Mouse (Mus musculus) liver, adult 2 months (tissue): ENCODE results near the gene Rnf166. TPM values are rescaled to one million over a fixed set of nuclear protein-coding genes. Genes with fewer than 3 reads are reported as not detected.

Experiments
- DNase-seq: peaks from one replicate; pipeline ENCODE4 v3.0.0-alpha.2; 2011; ENCODE audit warnings: low read depth, low spot score; ENCODE audit errors: extremely low read depth
- H3K27ac ChIP-seq: fragments of 200-500 bp; replicated peaks from 2 replicates; pipeline ENCODE4 v1.5.1; 2012; ENCODE audit warnings: low read depth, mild to moderate bottlenecking, control low read depth, inconsistent platforms, low read length; ENCODE audit not compliant: insufficient read depth
- H3K27me3 ChIP-seq: fragments of 200-500 bp; 2 replicates; pipeline ENCODE4 v1.6.1; 2012; ENCODE audit warnings: mild to moderate bottlenecking, moderate library complexity, low read length, inconsistent platforms; ENCODE audit not compliant: control insufficient read depth, insufficient read depth
- H3K36me3 ChIP-seq: fragments of 200-500 bp; 2 replicates; pipeline ENCODE4 v1.6.1; 2012; ENCODE audit warnings: low read length, inconsistent platforms; ENCODE audit not compliant: control insufficient read depth, insufficient read depth
- H3K4me1 ChIP-seq: fragments of 200-500 bp; 2 replicates; pipeline ENCODE4 v1.6.1; 2011; ENCODE audit warnings: low read length; ENCODE audit not compliant: control insufficient read depth, insufficient read depth
- H3K4me3 ChIP-seq: fragments of 200-500 bp; 2 replicates; pipeline ENCODE4 v1.5.1; 2011; ENCODE audit warnings: low read depth, mild to moderate bottlenecking, control low read depth, low read length, moderate library complexity; ENCODE audit not compliant: insufficient read depth
- H3K79me2 ChIP-seq: fragments of 200-500 bp; 2 replicates; pipeline ENCODE4 v1.6.1; 2012; ENCODE audit warnings: inconsistent platforms, mild to moderate bottlenecking, low read length, moderate library complexity; ENCODE audit not compliant: control insufficient read depth, insufficient read depth
- H3K9ac ChIP-seq: fragments of 200-500 bp; 2 replicates; pipeline ENCODE4 v1.6.1; 2012; ENCODE audit warnings: low read depth, mild to moderate bottlenecking, control low read depth, inconsistent platforms, low read length
- CTCF ChIP-seq: fragments of 200-500 bp; IDR thresholded peaks from 2 replicates; pipeline ENCODE4 v1.5.1; 2011; ENCODE audit warnings: low read depth, low read length, control low read depth
- POLR2A ChIP-seq: fragments of 200-500 bp; IDR thresholded peaks from 2 replicates; pipeline ENCODE4 v1.6.1; 2011; ENCODE audit warnings: low read length, control low read depth; ENCODE audit not compliant: insufficient read depth; ENCODE audit errors: extremely low read depth
- WGBS: fragments of 180-500 bp; shearing (Covaris S2); methylation state at CpG from one replicate; pipeline ENCODE4 v1.1.7; 2018; 5-methylcytosine and 5-hydroxymethylcytosine counted together
- polyA plus RNA-seq: library from polyadenylated mRNA; depleted of rRNA; stranded (reverse); fragments of >200 nt; gene quantifications from 2 replicates; pipeline ENCODE4 v1.2.3, GENCODE M21; 2012
- total RNA-seq: library from RNA; depleted of rRNA; stranded (reverse); fragments of >200 nt; gene quantifications from 2 replicates; pipeline ENCODE4 v1.2.3, GENCODE M21; 2014

The Rnf166 gene
- total and polyA plus RNA-seq, 2 experiments: 5.3 to 24.2 TPM

DNA sequence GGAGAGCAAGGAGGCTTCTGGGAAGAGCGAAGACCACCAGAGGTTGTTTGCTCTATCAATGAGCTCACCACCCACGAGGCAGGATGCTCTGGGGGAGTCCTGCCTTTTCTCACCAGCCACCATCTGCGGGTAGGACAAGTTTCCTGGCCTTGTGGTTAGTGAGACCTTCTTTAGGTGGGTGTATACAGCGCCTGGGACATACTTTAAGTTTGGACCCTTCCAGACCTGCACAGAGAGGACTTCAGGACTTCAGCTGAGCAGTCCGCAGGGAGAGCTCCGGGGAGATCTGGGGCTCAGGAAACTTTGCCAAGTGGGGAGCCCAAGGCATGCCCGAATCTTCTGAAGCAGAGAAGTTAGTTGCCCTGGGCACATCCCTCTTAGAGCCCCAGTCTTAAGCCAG lies 15.9 kb downstream of the Rnf166 start:
- H3K79me2 ChIP-seq: no peaks in the 10 kb centered on the region
- H3K4me1 ChIP-seq: peaks cover 15% of the 10 kb centered on the region
- peak overlapping the region; percentile 27; the same call in 1 of the 2 replicates for H3K4me3 ChIP-seq
- 47% methylated on average over 7 of the region's 7 CpGs for WGBS
- no peak overlapping the region for H3K27ac ChIP-seq
- no peaks in the 10 kb centered on the region for H3K36me3 ChIP-seq
- TF ChIP-seq CTCF (no peak), POLR2A (no peak)
- H3K27me3 ChIP-seq: no peaks in the 10 kb centered on the region
- no peak for DNase-seq
- no peak overlapping the region; the same call in 1 of the 2 replicates for H3K9ac ChIP-seq

- 85% methylated on average over 6 of the region's 6 CpGs for WGBS
- TF ChIP-seq POLR2A: no peak
- peak; percentile 36; the same call in 1 of the 2 replicates for TF ChIP-seq CTCF
- Histone ChIP-seq H3K27me3 (no peaks in the 10 kb centered on the region), H3K4me1 (peaks cover 15% of the 10 kb centered on the region), H3K27ac (no peak overlapping the region), H3K36me3 (no peaks in the 10 kb centered on the region), H3K79me2 (no peaks in the 10 kb centered on the region), H3K9ac (no peak overlapping the region), H3K4me3 (no peak overlapping the region)
- no peak for DNase-seq
Observed at GRCm38 (mm10) chr8:122459218-122459900, 16.5 kb downstream of the Rnf166 start.

GRCm38 (mm10) chr8:122457171-122457570 lies 18.7 kb downstream of the Rnf166 start:
- Histone ChIP-seq H3K79me2 (no peaks in the 10 kb centered on the region), H3K36me3 (no peaks in the 10 kb centered on the region), H3K27me3 (no peaks in the 10 kb centered on the region), H3K4me3 (no peak overlapping the region), H3K4me1 (peaks cover 9% of the 10 kb centered on the region), H3K27ac (no peak overlapping the region), H3K9ac (no peak overlapping the region)
- TF ChIP-seq POLR2A (no peak), CTCF (no peak)
- no peak for DNase-seq
- 89% methylated on average over 11 of the region's 11 CpGs for WGBS

- Histone ChIP-seq H3K4me1 (no peaks in the 10 kb centered on the region), H3K79me2 (no peaks in the 10 kb centered on the region), H3K9ac (no peak overlapping the region), H3K27me3 (no peaks in the 10 kb centered on the region), H3K4me3 (no peak overlapping the region), H3K27ac (no peak overlapping the region), H3K36me3 (no peaks in the 10 kb centered on the region)
- TF ChIP-seq CTCF (no peak), POLR2A (no peak)
- WGBS: 76% methylated on average over 6 of the region's 6 CpGs
- DNase-seq: no peak
Observed at GRCm38 (mm10) chr8:122454409-122454808, 21.5 kb downstream of the Rnf166 start.

DNA sequence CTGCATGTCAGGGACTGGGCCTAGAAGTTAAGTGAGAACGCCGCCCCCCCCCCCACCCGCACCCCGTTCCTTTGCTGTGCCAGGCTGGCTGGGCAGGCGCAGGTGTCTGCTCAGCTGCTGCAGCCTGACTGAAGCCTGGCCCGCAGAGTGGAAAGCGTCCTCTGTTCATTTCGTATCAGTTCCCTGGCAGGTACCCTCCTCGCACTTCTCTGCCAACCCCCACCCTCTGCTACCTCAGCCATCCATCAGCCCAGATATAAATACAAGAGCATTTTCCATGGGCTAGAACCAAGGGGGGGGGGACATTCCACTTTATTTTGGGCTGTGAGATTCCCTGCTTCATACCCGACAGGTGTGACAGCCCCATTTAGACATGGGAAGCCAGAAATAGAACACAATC lies 23.7 kb downstream of the Rnf166 start:
- WGBS: 94% methylated on average over 10 of the region's 10 CpGs

GRCm38 (mm10) chr8:122451161-122451703 lies 24.6 kb downstream of the Rnf166 start:
- no peaks in the 10 kb centered on the region for H3K36me3 ChIP-seq
- WGBS: 81% methylated on average over 7 of the region's 7 CpGs
- H3K79me2 ChIP-seq: no peaks in the 10 kb centered on the region
- TF ChIP-seq CTCF (no peak), POLR2A (no peak)
- no peak for DNase-seq
- H3K27ac ChIP-seq: no peak overlapping the region
- H3K9ac ChIP-seq: no peak overlapping the region
- no peaks in the 10 kb centered on the region for H3K27me3 ChIP-seq
- H3K4me3 ChIP-seq: no peak overlapping the region
- H3K4me1 ChIP-seq: no peaks in the 10 kb centered on the region

More for the DNA sequence above, 23.7 kb downstream of the Rnf166 start:
- no peaks in the 10 kb centered on the region for H3K4me1 ChIP-seq
- no peaks in the 10 kb centered on the region for H3K36me3 ChIP-seq
- H3K27me3 ChIP-seq: no peaks in the 10 kb centered on the region
- no peaks in the 10 kb centered on the region for H3K79me2 ChIP-seq
- H3K9ac ChIP-seq: no peak overlapping the region
- no peak overlapping the region for H3K4me3 ChIP-seq
- TF ChIP-seq POLR2A (no peak), CTCF (no peak)
- no peak for DNase-seq
- H3K27ac ChIP-seq: no peak overlapping the region
